Mouse (Mus musculus): ENCODE data around the gene Asic2. TPM values are rescaled to one million over a fixed set of nuclear protein-coding genes. Genes with fewer than 3 reads are reported as not detected.

The Asic2 gene
- polyA plus RNA-seq, 1 experiment from 2014 or later, result 8.7 TPM

DNA sequence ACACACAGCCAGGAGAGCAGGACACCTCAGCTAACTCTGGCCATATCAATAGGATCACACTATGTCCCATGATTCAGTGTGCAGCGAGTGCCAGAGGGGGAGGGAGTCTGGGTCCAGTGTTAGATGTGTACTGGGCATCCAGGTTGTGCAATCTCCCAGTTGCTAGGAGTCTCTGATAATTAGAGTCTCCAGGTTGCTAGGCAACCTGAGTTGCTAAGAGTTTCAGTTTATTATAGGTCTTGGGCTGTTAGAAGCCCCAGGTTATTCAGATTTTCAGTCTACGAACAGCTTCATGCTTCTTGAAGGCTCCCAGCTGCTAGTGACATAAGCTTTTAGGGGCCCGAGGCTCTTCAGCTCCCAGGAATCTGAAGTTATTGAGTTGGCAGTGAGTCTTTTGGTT lies 1115.2 kb downstream of the Asic2 start:
- H3K9ac ChIP-seq (replicated peaks; ENCODE audit: low read depth, low read length), result no peak overlapping the region
- no peak overlapping the region for H3K4me2 ChIP-seq (ENCODE audit: low read length)
- no peaks in the 10 kb centered on the region for H3K36me3 ChIP-seq (ENCODE audit: control insufficient read depth, insufficient read depth)
- 28% methylated on average over 3 of the region's 3 CpGs for WGBS
- no peaks in the 10 kb centered on the region for H3K27me3 ChIP-seq (replicated peaks; ENCODE audit: control insufficient read depth, insufficient read depth, low read length)
- H3K9me3 ChIP-seq (ENCODE audit: control insufficient read depth, low read length), result no peaks in the 10 kb centered on the region
- no peak for ATAC-seq
- 0 out of 2 replicates have a peak, but pooled peaks cover 3% of the 10 kb centered on the region for H3K4me1 ChIP-seq (replicated peaks; ENCODE audit: control insufficient read depth, insufficient read depth, low read length)
- H3K27ac ChIP-seq (ENCODE audit: low read length), result no peak overlapping the region
- H3K4me3 ChIP-seq (replicated peaks; ENCODE audit: low read length), result no peak overlapping the region

DNA sequence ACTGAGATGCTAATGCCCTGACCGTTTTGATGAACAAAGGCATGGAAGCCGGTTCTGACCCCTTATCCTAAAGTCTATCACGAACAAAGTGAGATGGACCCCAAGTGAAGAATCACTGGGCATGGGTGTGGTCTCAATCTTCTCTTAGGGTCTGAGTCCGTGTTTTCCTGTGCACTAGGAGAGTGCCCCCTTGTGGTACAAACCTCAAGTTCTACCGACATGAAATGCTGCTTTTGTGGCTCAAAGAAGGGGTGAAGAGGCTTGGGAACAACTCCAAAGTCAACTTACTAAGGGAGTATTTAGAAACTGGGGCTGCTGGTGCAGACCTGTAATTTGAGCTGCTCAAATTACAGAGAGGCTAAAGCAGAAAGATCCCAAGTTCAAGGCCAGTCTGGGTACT lies 1116.4 kb downstream of the Asic2 start:
- Histone ChIP-seq H3K4me1 (replicated peaks; ENCODE audit: control insufficient read depth, insufficient read depth, low read length) (0 out of 2 replicates have a peak, but pooled peaks cover 3% of the 10 kb centered on the region), H3K36me3 (ENCODE audit: control insufficient read depth, insufficient read depth) (no peaks in the 10 kb centered on the region), H3K9me3 (ENCODE audit: control insufficient read depth, low read length) (no peaks in the 10 kb centered on the region), H3K9ac (replicated peaks; ENCODE audit: low read depth, low read length) (no peak overlapping the region), H3K4me3 (replicated peaks; ENCODE audit: low read length) (no peak overlapping the region), H3K27me3 (replicated peaks; ENCODE audit: control insufficient read depth, insufficient read depth, low read length) (peaks cover 6% of the 10 kb centered on the region; the same call in 1 of the 2 replicates), H3K4me2 (ENCODE audit: low read length) (no peak overlapping the region), H3K27ac (ENCODE audit: low read length) (no peak overlapping the region)
- ATAC-seq, result no peak
- WGBS, result 43% methylated on average over 5 of the region's 5 CpGs

DNA sequence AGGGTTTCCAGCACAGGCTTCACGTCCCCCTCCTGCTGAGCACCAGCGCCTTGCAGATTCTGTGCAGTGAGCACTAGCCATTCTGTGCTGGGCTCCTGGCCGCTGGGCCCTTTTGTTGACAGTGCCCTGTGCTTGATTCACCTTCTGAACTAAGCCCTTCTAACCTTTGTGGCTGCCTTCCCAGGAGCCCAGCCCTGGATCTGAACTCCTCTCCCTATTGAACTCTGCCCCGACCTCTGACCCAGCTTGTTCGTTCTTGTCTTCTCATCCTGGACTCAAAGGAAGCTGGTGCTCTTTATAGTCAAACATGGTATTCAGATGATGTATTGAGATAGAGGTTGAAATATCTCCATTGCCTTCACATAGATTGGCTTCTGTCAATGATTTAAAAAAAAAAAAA lies 1120.1 kb downstream of the Asic2 start:
- Histone ChIP-seq H3K27me3 (replicated peaks; ENCODE audit: control insufficient read depth, insufficient read depth, low read length) (peaks cover 11% of the 10 kb centered on the region; the same call in 1 of the 2 replicates), H3K4me3 (replicated peaks; ENCODE audit: low read length) (no peak overlapping the region), H3K9me3 (ENCODE audit: control insufficient read depth, low read length) (no peaks in the 10 kb centered on the region), H3K4me1 (replicated peaks; ENCODE audit: control insufficient read depth, insufficient read depth, low read length) (0 out of 2 replicates have a peak, but pooled peaks cover 3% of the 10 kb centered on the region), H3K9ac (replicated peaks; ENCODE audit: low read depth, low read length) (no peak overlapping the region), H3K4me2 (ENCODE audit: low read length) (no peak overlapping the region), H3K27ac (ENCODE audit: low read length) (no peak overlapping the region), H3K36me3 (ENCODE audit: control insufficient read depth, insufficient read depth) (no peaks in the 10 kb centered on the region)
- ATAC-seq, result no peak
- 58% methylated on average over 5 of the region's 5 CpGs for WGBS

DNA sequence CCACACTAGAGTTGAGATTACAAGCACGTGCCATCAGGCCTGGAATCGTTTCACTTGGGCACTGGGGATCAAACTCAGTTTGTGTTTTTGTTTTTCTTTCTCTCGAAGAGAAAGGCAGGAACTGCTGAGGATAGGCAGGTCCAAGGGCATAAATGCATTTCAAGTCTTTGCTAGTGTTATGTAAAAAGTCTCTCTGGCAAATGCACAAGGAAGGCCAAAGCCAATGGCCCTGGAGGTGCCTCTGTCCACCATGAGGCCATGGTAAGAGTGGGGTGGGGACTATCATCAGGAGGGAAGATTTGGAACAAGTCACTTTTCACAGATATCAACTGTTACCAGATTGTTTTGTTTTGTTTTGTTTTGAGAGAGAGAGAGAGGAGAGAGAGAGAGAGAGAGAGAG lies 1122.1 kb downstream of the Asic2 start:
- H3K36me3 ChIP-seq (ENCODE audit: control insufficient read depth, insufficient read depth), result no peaks in the 10 kb centered on the region
- H3K4me3 ChIP-seq (replicated peaks; ENCODE audit: low read length), result no peak overlapping the region
- no peaks in the 10 kb centered on the region for H3K4me1 ChIP-seq (replicated peaks; ENCODE audit: control insufficient read depth, insufficient read depth, low read length)
- peaks cover 11% of the 10 kb centered on the region; the same call in 1 of the 2 replicates for H3K27me3 ChIP-seq (replicated peaks; ENCODE audit: control insufficient read depth, insufficient read depth, low read length)
- ATAC-seq, result no peak
- no peak overlapping the region for H3K27ac ChIP-seq (ENCODE audit: low read length)
- no peak overlapping the region for H3K9ac ChIP-seq (replicated peaks; ENCODE audit: low read depth, low read length)
- 52% methylated on average over 3 of the region's 3 CpGs for WGBS
- no peaks in the 10 kb centered on the region for H3K9me3 ChIP-seq (ENCODE audit: control insufficient read depth, low read length)
- no peak overlapping the region for H3K4me2 ChIP-seq (ENCODE audit: low read length)

DNA sequence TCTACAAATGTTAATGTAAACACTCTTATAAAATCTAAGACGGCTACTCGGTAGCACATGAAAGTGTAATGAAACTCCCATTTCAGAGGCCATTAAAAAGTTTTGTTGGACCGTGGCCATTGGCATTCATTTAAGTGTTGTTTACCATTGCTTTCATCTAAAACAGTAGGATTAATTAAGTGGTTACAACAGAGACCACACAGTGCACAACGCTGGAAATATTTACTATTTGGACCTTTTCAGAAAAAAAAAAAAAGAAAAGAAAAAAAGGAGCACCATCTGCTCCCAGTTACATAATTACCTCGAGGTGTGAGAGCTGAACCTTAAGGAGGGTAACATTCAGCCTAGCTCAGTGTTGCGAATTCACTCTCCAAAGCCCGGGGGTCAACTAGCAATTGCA lies 1122.8 kb downstream of the Asic2 start:
- no peak for ATAC-seq
- Histone ChIP-seq H3K36me3 (ENCODE audit: control insufficient read depth, insufficient read depth) (no peaks in the 10 kb centered on the region), H3K9ac (replicated peaks; ENCODE audit: low read depth, low read length) (no peak overlapping the region), H3K27me3 (replicated peaks; ENCODE audit: control insufficient read depth, insufficient read depth, low read length) (peaks cover 11% of the 10 kb centered on the region; the same call in 1 of the 2 replicates), H3K4me2 (ENCODE audit: low read length) (no peak overlapping the region), H3K4me3 (replicated peaks; ENCODE audit: low read length) (no peak overlapping the region), H3K27ac (ENCODE audit: low read length) (no peak overlapping the region), H3K9me3 (ENCODE audit: control insufficient read depth, low read length) (no peaks in the 10 kb centered on the region), H3K4me1 (replicated peaks; ENCODE audit: control insufficient read depth, insufficient read depth, low read length) (no peaks in the 10 kb centered on the region)
- 19% methylated on average over 7 of the region's 7 CpGs for WGBS

DNA sequence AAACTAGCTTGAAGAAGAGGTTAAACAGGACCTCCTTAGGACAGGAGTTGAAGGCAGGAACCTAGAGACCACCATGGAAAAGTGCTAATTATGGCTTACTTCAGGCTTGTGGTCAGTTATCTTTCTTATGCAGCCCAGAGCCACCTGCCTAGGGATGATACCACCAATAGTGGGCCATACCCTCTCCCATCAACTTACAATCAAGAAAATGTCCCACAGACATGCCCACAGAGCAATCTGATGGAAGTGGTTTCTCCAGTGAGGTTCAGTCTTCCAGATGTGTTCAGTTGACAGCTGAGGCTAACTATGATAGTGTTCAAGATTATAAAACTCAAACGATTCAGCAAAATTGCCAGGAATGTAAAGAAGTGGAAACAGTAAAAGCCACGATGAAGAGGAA lies 1124.8 kb downstream of the Asic2 start:
- Histone ChIP-seq H3K4me3 (replicated peaks; ENCODE audit: low read length) (no peak overlapping the region), H3K27ac (ENCODE audit: low read length) (no peak overlapping the region), H3K4me1 (replicated peaks; ENCODE audit: control insufficient read depth, insufficient read depth, low read length) (no peaks in the 10 kb centered on the region), H3K9me3 (ENCODE audit: control insufficient read depth, low read length) (no peaks in the 10 kb centered on the region), H3K4me2 (ENCODE audit: low read length) (no peak overlapping the region), H3K9ac (replicated peaks; ENCODE audit: low read depth, low read length) (no peak overlapping the region), H3K36me3 (ENCODE audit: control insufficient read depth, insufficient read depth) (no peaks in the 10 kb centered on the region), H3K27me3 (replicated peaks; ENCODE audit: control insufficient read depth, insufficient read depth, low read length) (peaks cover 11% of the 10 kb centered on the region; the same call in 1 of the 2 replicates)
- 79% methylated on average over 2 of the region's 2 CpGs for WGBS
- ATAC-seq, result no peak

DNA sequence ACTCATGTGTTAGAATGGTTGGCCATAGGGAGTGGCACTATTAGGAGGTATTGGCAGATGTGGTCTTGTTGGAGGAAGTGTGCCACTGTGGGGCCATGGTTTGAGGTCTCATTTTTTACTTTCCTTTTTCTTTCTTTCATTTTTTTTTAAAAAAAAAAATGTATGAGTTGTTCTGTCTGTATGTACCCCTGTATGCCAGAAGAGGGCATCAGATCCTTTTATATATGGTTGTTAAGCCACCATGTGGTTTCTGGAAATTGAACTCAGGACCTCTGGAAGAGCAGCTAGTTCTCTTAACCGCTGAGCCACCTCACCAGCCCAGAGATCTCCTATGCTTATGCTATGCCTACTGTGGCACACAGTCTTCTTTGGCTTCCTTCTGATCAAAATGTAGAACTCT lies 1129.5 kb downstream of the Asic2 start:
- 66% methylated on average over 1 of the region's 1 CpGs for WGBS

DNA sequence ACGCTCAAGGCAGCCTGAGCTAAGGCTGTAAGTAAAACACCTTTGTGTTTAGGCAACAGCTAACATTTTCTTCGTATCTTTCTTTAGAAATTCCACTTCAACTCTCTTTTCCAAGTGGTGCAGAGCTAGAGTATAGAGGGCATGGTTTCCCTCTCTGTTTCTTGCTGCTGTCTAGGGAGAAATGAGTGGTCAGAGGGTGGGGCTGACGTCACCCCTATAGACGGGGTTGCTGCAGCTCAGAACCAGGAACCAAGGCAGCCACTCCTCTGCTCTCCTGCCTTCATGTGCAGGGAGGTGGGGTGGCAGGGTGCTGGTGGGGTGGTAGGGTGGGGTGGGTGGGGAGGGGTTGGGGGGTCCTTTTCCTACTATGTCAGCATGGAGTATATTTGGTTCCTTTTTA lies 1132.4 kb downstream of the Asic2 start:
- H3K36me3 ChIP-seq (ENCODE audit: control insufficient read depth, insufficient read depth), result no peaks in the 10 kb centered on the region
- H3K27me3 ChIP-seq (replicated peaks; ENCODE audit: control insufficient read depth, insufficient read depth, low read length), result no peaks in the 10 kb centered on the region
- no peak overlapping the region for H3K4me2 ChIP-seq (ENCODE audit: low read length)
- H3K9ac ChIP-seq (replicated peaks; ENCODE audit: low read depth, low read length), result no peak overlapping the region
- H3K27ac ChIP-seq (ENCODE audit: low read length), result no peak overlapping the region
- 77% methylated on average over 4 of the region's 4 CpGs for WGBS
- H3K4me3 ChIP-seq (replicated peaks; ENCODE audit: low read length), result no peak overlapping the region
- no peaks in the 10 kb centered on the region for H3K4me1 ChIP-seq (replicated peaks; ENCODE audit: control insufficient read depth, insufficient read depth, low read length)
- no peaks in the 10 kb centered on the region for H3K9me3 ChIP-seq (ENCODE audit: control insufficient read depth, low read length)
- no peak for ATAC-seq

More for the DNA sequence above, 1129.5 kb downstream of the Asic2 start:
- H3K4me3 ChIP-seq (replicated peaks; ENCODE audit: low read length), result no peak overlapping the region
- H3K27me3 ChIP-seq (replicated peaks; ENCODE audit: control insufficient read depth, insufficient read depth, low read length), result no peaks in the 10 kb centered on the region
- no peaks in the 10 kb centered on the region for H3K9me3 ChIP-seq (ENCODE audit: control insufficient read depth, low read length)
- no peak overlapping the region for H3K4me2 ChIP-seq (ENCODE audit: low read length)
- H3K27ac ChIP-seq (ENCODE audit: low read length), result no peak overlapping the region
- ATAC-seq, result no peak
- no peaks in the 10 kb centered on the region for H3K36me3 ChIP-seq (ENCODE audit: control insufficient read depth, insufficient read depth)
- no peaks in the 10 kb centered on the region for H3K4me1 ChIP-seq (replicated peaks; ENCODE audit: control insufficient read depth, insufficient read depth, low read length)
- no peak overlapping the region for H3K9ac ChIP-seq (replicated peaks; ENCODE audit: low read depth, low read length)

DNA sequence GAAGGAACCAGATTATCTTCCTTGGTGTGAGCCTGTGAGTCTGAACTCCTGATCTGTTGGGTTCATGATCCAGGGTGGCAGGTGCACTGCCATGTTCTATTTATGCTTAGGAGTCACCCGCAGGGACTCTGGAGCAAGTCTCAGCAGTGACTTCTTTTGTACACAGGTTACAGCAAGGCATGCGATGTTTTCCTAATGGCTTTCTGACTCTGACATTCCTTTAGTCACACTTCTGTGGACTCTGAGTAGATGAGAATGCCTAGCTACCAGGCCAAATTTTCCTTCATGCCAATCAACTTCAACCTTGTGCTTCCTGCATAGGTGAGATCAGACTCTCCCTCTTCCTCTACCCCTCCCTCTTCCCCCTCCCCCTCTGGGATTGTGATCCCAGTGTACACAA lies 1132.9 kb downstream of the Asic2 start:
- no peaks in the 10 kb centered on the region for H3K36me3 ChIP-seq (ENCODE audit: control insufficient read depth, insufficient read depth)
- no peak overlapping the region for H3K27ac ChIP-seq (ENCODE audit: low read length)
- H3K27me3 ChIP-seq (replicated peaks; ENCODE audit: control insufficient read depth, insufficient read depth, low read length), result no peaks in the 10 kb centered on the region
- no peak for ATAC-seq
- H3K9me3 ChIP-seq (ENCODE audit: control insufficient read depth, low read length), result no peaks in the 10 kb centered on the region
- H3K4me3 ChIP-seq (replicated peaks; ENCODE audit: low read length), result no peak overlapping the region
- no peaks in the 10 kb centered on the region for H3K4me1 ChIP-seq (replicated peaks; ENCODE audit: control insufficient read depth, insufficient read depth, low read length)
- no peak overlapping the region for H3K9ac ChIP-seq (replicated peaks; ENCODE audit: low read depth, low read length)
- WGBS, result 84% methylated on average over 2 of the region's 2 CpGs
- H3K4me2 ChIP-seq (ENCODE audit: low read length), result no peak overlapping the region
